Mouse (Mus musculus) embryonic facial prominence, embryonic 11.5 days (tissue): ENCODE results near the gene Creld1. TPM values are rescaled to one million over a fixed set of nuclear protein-coding genes. Genes with fewer than 3 reads are reported as not detected.

Source experiments
- ATAC-seq: fragments of 200-750 bp; cut with Nextera tagmentation; replicated peaks from 2 replicates; pipeline ENCODE4 v1.8.0; 2017; ENCODE audit warnings: low read depth; ENCODE audit not compliant: insufficient number of reproducible peaks, low FRiP score, low TSS enrichment
- DNase-seq: peaks from one replicate; pipeline ENCODE4 v3.0.0-alpha.2; 2015; ENCODE audit warnings: low spot score
- H3K27ac ChIP-seq: fragments of 300-500 bp; sonication (generic); replicated peaks from 2 replicates; pipeline ENCODE4 v1.5.1; 2014; ENCODE audit warnings: mild to moderate bottlenecking, low read depth, low read length, control low read depth
- H3K27me3 ChIP-seq: fragments of 300-500 bp; sonication (generic); 2 replicates; pipeline ENCODE4 v1.6.1; 2014; ENCODE audit warnings: mild to moderate bottlenecking, low read length, moderate library complexity, mixed read lengths; ENCODE audit not compliant: control insufficient read depth, insufficient read depth
- H3K36me3 ChIP-seq: fragments of 300-500 bp; sonication (generic); replicated peaks from 2 replicates; pipeline ENCODE4 v1.6.1; 2014; ENCODE audit warnings: low read depth, mild to moderate bottlenecking, low read length, moderate library complexity, mixed read lengths; ENCODE audit not compliant: control insufficient read depth, insufficient read depth
- H3K4me1 ChIP-seq: fragments of 300-500 bp; sonication (generic); 2 replicates; pipeline ENCODE4 v1.6.1; 2014; ENCODE audit warnings: low read length, mixed read lengths; ENCODE audit not compliant: control insufficient read depth, insufficient read depth
- H3K4me2 ChIP-seq: fragments of 300-500 bp; sonication (generic); 2 replicates; pipeline ENCODE4 v1.6.1; 2014; ENCODE audit warnings: low read depth, mild to moderate bottlenecking, control low read depth, low read length, moderate library complexity
- H3K4me3 ChIP-seq: fragments of 300-500 bp; sonication (generic); 2 replicates; pipeline ENCODE4 v1.5.1; 2014; ENCODE audit warnings: low read depth, low read length, control low read depth
- H3K9ac ChIP-seq: fragments of 300-500 bp; sonication (generic); replicated peaks from 2 replicates; pipeline ENCODE4 v1.6.1; 2014; ENCODE audit warnings: mild to moderate bottlenecking, control low read depth, low read length
- H3K9me3 ChIP-seq: fragments of 300-500 bp; sonication (generic); replicated peaks from 2 replicates; pipeline ENCODE4 v1.6.1; 2016; ENCODE audit warnings: mild to moderate bottlenecking, low read length, inconsistent platforms, mixed read lengths; ENCODE audit not compliant: control insufficient read depth
- WGBS: fragments of 180-500 bp; shearing (Covaris S2); extraction: QIAGEN DNeasy Blood & Tissue Kit; methylation state at CpG from one replicate; pipeline ENCODE4 v1.1.7; 2014; 5-methylcytosine and 5-hydroxymethylcytosine counted together
- polyA plus RNA-seq: library from polyadenylated mRNA; unstranded; fragments of >200 nt; fragmentation: Nextera tagmentation; extraction: Ambion mirVana; gene quantifications from 2 replicates; pipeline ENCODE4 v1.2.1, GENCODE M21; 2014

Creld1 gene
- polyA plus RNA-seq, 1 experiment from 2014 or later, result 13.1 TPM

GRCm38 (mm10) chr6:113442087-113442441, 41.0 kb upstream of the Creld1 start:
- H3K27ac ChIP-seq, result no peak overlapping the region
- H3K9ac ChIP-seq, result peak overlapping the region; percentile 96
- no peaks in the 10 kb centered on the region for H3K4me1 ChIP-seq
- ATAC-seq (peak; percentile 10; the same call in 1 of the 2 replicates), DNase-seq (no peak)
- peak overlapping the region; percentile 98 for H3K4me3 ChIP-seq
- peak overlapping the region; percentile 58 for H3K4me2 ChIP-seq
- peaks cover 2% of the 10 kb centered on the region for H3K36me3 ChIP-seq
- no peaks in the 10 kb centered on the region for H3K27me3 ChIP-seq
- 41% methylated on average over 9 of the region's 9 CpGs for WGBS
- H3K9me3 ChIP-seq, result no peaks in the 10 kb centered on the region

GRCm38 (mm10) chr6:113442442-113443090, 40.5 kb upstream of the Creld1 start, which contains the start of gene Jagn1:
Jagn1 (plus strand) TSS chr6:113442569.
- Histone ChIP-seq H3K27me3 (no peaks in the 10 kb centered on the region), H3K4me1 (no peaks in the 10 kb centered on the region), H3K36me3 (peaks cover 5% of the 10 kb centered on the region), H3K4me3 (peak within 1 kb of the TSS; percentile 98), H3K9ac (peak within 1 kb of the TSS; percentile 96), H3K9me3 (no peaks in the 10 kb centered on the region), H3K27ac (peak within 1 kb of the TSS; percentile 52; the same call in 1 of the 2 replicates), H3K4me2 (peak within 1 kb of the TSS; percentile 58)
- DNase-seq (peak; percentile 97), ATAC-seq (peak; percentile 92)
- under 1% methylated on average over 44 of the region's 45 CpGs for WGBS

GRCm38 (mm10) chr6:113443091-113443490, 40.0 kb upstream of the Creld1 start:
- no peak overlapping the region for H3K27ac ChIP-seq
- peak overlapping the region; percentile 96 for H3K9ac ChIP-seq
- no peak for ATAC-seq
- no peaks in the 10 kb centered on the region for H3K9me3 ChIP-seq
- no peaks in the 10 kb centered on the region for H3K4me1 ChIP-seq
- peaks cover 9% of the 10 kb centered on the region for H3K36me3 ChIP-seq
- H3K4me2 ChIP-seq, result peak overlapping the region; percentile 58
- peak overlapping the region; percentile 98 for H3K4me3 ChIP-seq
- no peaks in the 10 kb centered on the region for H3K27me3 ChIP-seq
- 45% methylated on average over 12 of the region's 12 CpGs for WGBS
- DNase-seq, result peak; percentile 27

GRCm38 (mm10) chr6:113444207-113444965, 38.7 kb upstream of the Creld1 start:
- Histone ChIP-seq H3K27me3 (no peaks in the 10 kb centered on the region), H3K4me2 (no peak overlapping the region), H3K9me3 (no peaks in the 10 kb centered on the region), H3K4me3 (no peak overlapping the region), H3K9ac (no peak overlapping the region), H3K27ac (no peak overlapping the region), H3K4me1 (no peaks in the 10 kb centered on the region), H3K36me3 (peaks cover 13% of the 10 kb centered on the region)
- WGBS, result 89% methylated on average over 6 of the region's 8 CpGs
- DNase-seq (no peak), ATAC-seq (no peak)

GRCm38 (mm10) chr6:113447639-113448038, 35.5 kb upstream of the Creld1 start:
- Histone ChIP-seq H3K4me2 (no peak overlapping the region), H3K4me3 (no peak overlapping the region), H3K27me3 (no peaks in the 10 kb centered on the region), H3K9me3 (no peaks in the 10 kb centered on the region), H3K27ac (no peak overlapping the region), H3K4me1 (no peaks in the 10 kb centered on the region), H3K36me3 (peaks cover 13% of the 10 kb centered on the region), H3K9ac (no peak overlapping the region)
- 94% methylated on average over 4 of the region's 4 CpGs for WGBS
- DNase-seq, result no peak
- ATAC-seq, result no peak

- H3K27ac ChIP-seq, result no peak overlapping the region
- no peak overlapping the region for H3K9ac ChIP-seq
- H3K4me3 ChIP-seq, result no peak overlapping the region
- WGBS, result 74% methylated on average over 2 of the region's 2 CpGs
- no peaks in the 10 kb centered on the region for H3K27me3 ChIP-seq
- H3K4me1 ChIP-seq, result no peaks in the 10 kb centered on the region
- H3K4me2 ChIP-seq, result no peak overlapping the region
- peaks cover 13% of the 10 kb centered on the region for H3K36me3 ChIP-seq
- no peak for ATAC-seq
- H3K9me3 ChIP-seq, result no peaks in the 10 kb centered on the region
- no peak for DNase-seq
Measured at GRCm38 (mm10) chr6:113451839-113452238, 31.3 kb upstream of the Creld1 start.

- no peak overlapping the region for H3K9ac ChIP-seq
- H3K4me3 ChIP-seq, result no peak overlapping the region
- H3K36me3 ChIP-seq, result no peaks in the 10 kb centered on the region
- no peaks in the 10 kb centered on the region for H3K4me1 ChIP-seq
- DNase-seq (no peak), ATAC-seq (no peak)
- WGBS, result 73% methylated on average over 5 of the region's 5 CpGs
- no peaks in the 10 kb centered on the region for H3K9me3 ChIP-seq
- no peak overlapping the region for H3K27ac ChIP-seq
- H3K27me3 ChIP-seq, result no peaks in the 10 kb centered on the region
- H3K4me2 ChIP-seq, result no peak overlapping the region
Measured at GRCm38 (mm10) chr6:113455007-113455406, 28.1 kb upstream of the Creld1 start.

GRCm38 (mm10) chr6:113457952-113458534, 25.1 kb upstream of the Creld1 start, which contains the start of gene Il17re:
Il17re (plus strand) TSS chr6:113458484.
- DNase-seq, result no peak
- no peaks in the 10 kb centered on the region for H3K36me3 ChIP-seq
- WGBS, result 56% methylated on average over 10 of the region's 10 CpGs
- ATAC-seq, result no peak
- H3K4me1 ChIP-seq, result no peaks in the 10 kb centered on the region
- H3K4me3 ChIP-seq, result no peak within 1 kb of the TSS
- H3K9ac ChIP-seq, result no peak within 1 kb of the TSS
- H3K4me2 ChIP-seq, result no peak within 1 kb of the TSS; the same call in 1 of the 2 replicates
- H3K27ac ChIP-seq, result no peak within 1 kb of the TSS
- H3K27me3 ChIP-seq, result no peaks in the 10 kb centered on the region
- H3K9me3 ChIP-seq, result no peaks in the 10 kb centered on the region
